Mouse (Mus musculus) lung, adult 2 months (tissue): ENCODE measurements around the gene Ebf1.

Experiments
- CTCF ChIP-seq: fragments of 200-500 bp; IDR thresholded peaks from 2 replicates; pipeline ENCODE4 v1.5.1; 2011; ENCODE audit warnings: mild to moderate bottlenecking, low read length, control low read depth; ENCODE audit not compliant: insufficient read depth
- POLR2A ChIP-seq: fragments of 200-500 bp; IDR thresholded peaks from 2 replicates; pipeline ENCODE4 v1.6.1; 2011; ENCODE audit warnings: low read depth, mild to moderate bottlenecking, control low read depth, low read length, borderline replicate concordance; ENCODE audit errors: extremely low read depth

GRCm38 (mm10) chr11:45026012-45026411, 408.9 kb downstream of the Ebf1 start:
- no peak for TF ChIP-seq CTCF
- TF ChIP-seq POLR2A = no peak
